Mouse (Mus musculus) splenic B cell, adult 2 months (primary cell): ENCODE measurements at regions not wholly inside any gene's neighbourhood (a gene's known extent, or its start where the extent isn't known, plus 50 kb on each side); places are given as distances from the start of the nearest gene placed in this dataset.

Source experiments
- DNase-seq: peaks from one replicate; pipeline ENCODE4 v3.0.0-alpha.2; 2011; ENCODE audit warnings: low read depth, low spot score
- H3K27me3 ChIP-seq: 2 replicates; pipeline ENCODE4 v1.6.1; 2012; ENCODE audit warnings: mild to moderate bottlenecking, low read length, moderate library complexity, mixed read lengths; ENCODE audit not compliant: control insufficient read depth, poor library complexity, insufficient read depth, severe bottlenecking
- H3K36me3 ChIP-seq: 2 replicates; pipeline ENCODE4 v1.6.1; 2012; ENCODE audit warnings: mild to moderate bottlenecking, low read length, moderate library complexity, mixed read lengths; ENCODE audit not compliant: control insufficient read depth, poor library complexity, insufficient read depth, severe bottlenecking

- H3K27me3 ChIP-seq: no peaks in the 10 kb centered on the region
- DNase-seq: no peak
- no peaks in the 10 kb centered on the region for H3K36me3 ChIP-seq
These were observed 423.3 kb downstream of the Col12a1 start for GRCm38 (mm10) chr9:79295306-79295705.

GRCm38 (mm10) chr9:79301580-79301979 lies 417.1 kb downstream of the Col12a1 start:
- H3K27me3 ChIP-seq: no peaks in the 10 kb centered on the region
- DNase-seq: no peak
- H3K36me3 ChIP-seq: no peaks in the 10 kb centered on the region

- no peaks in the 10 kb centered on the region for H3K27me3 ChIP-seq
- no peak for DNase-seq
- no peaks in the 10 kb centered on the region for H3K36me3 ChIP-seq
These were observed 408.0 kb downstream of the Col12a1 start for GRCm38 (mm10) chr9:79310591-79310990.

DNA sequence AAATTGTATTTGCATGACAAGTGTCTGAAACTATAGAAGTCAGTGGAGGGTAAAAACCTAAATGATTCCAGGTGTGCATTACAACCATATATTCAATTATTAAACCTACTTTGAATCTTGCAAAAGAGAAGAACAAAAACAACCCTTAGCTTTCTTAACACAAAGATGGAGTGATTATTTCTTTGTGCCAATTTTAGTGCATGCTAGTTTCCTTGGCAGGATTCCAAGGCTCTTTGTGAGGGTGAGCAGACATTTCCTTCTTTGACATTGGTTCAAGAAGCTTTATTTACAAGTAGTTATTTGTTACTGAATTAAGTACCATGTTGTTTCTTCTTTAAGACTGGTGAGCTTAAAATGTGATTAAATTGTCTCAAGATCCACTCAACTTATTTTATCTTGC lies 401.2 kb downstream of the Col12a1 start:
- no peak for DNase-seq
- no peaks in the 10 kb centered on the region for H3K27me3 ChIP-seq
- no peaks in the 10 kb centered on the region for H3K36me3 ChIP-seq

- Histone ChIP-seq H3K27me3 (no peaks in the 10 kb centered on the region), H3K36me3 (no peaks in the 10 kb centered on the region)
- no peak for DNase-seq
These were observed 372.1 kb downstream of the Col12a1 start for GRCm38 (mm10) chr9:79346371-79347096.

- no peak for DNase-seq
- H3K27me3 ChIP-seq: no peaks in the 10 kb centered on the region
- no peaks in the 10 kb centered on the region for H3K36me3 ChIP-seq
These were observed 326.6 kb downstream of the Col12a1 start for GRCm38 (mm10) chr9:79392020-79392419.

GRCm38 (mm10) chr9:79414989-79415388 lies 303.6 kb downstream of the Col12a1 start:
- H3K36me3 ChIP-seq: no peaks in the 10 kb centered on the region
- H3K27me3 ChIP-seq: no peaks in the 10 kb centered on the region
- no peak for DNase-seq

GRCm38 (mm10) chr9:79430417-79430816 lies 288.2 kb downstream of the Col12a1 start:
- no peak for DNase-seq
- H3K27me3 ChIP-seq: no peaks in the 10 kb centered on the region
- no peaks in the 10 kb centered on the region for H3K36me3 ChIP-seq

DNA sequence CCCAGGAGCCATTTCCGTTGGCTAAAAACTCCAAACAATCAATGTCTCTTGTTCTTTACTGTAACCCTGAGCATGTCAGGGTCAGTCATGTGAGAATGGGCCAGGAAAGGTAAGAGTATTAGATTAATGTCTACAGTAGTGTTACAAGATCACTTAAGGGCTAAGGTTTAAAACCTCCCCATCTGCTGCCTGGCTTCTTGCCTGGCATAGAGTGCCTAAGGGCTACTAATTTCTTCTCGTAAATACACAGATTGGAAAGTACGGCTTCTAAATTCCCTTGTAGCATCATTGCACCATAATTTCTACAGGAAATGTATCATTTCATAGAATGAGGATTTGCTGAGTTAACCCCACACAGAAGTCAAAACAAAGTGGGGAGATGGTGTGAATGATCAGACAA lies 281.0 kb downstream of the Col12a1 start:
- Histone ChIP-seq H3K36me3 (no peaks in the 10 kb centered on the region), H3K27me3 (no peaks in the 10 kb centered on the region)
- no peak for DNase-seq

DNA sequence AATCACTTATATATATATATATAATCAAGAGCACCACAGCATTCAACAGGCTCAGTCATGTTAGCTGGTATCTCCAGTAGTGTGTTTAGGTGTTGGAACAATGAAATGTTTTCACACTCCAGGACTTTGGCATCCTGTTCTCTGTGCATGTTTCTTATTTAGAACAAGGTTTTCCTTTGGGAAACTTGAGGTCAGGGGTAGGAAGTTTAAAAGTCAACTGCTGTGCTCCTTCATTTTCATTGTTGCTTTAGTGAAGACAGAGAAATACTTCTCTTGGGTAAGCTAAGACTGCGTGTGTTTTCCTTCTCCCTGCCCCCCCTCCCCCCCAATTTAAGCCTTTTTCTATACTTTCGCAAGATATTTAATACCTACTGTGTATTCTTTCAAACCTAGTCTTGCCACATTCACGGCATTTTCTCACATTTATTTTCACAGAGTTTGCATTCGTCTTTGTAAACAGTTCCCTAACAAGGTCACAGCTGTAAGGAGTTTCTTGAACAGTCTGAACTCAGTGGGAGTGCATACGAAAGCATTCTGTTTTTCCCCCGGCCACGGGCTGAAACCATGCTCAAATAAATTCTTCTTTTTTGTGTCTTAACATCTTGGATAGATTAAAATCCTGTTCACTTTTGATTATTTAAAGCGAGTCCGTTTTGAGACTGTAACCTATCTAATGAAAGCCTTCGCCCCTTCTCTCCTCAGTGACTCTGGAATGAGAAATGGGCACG lies 279.2 kb downstream of the Col12a1 start:
- no peaks in the 10 kb centered on the region for H3K27me3 ChIP-seq
- no peak for DNase-seq
- no peaks in the 10 kb centered on the region for H3K36me3 ChIP-seq

DNA sequence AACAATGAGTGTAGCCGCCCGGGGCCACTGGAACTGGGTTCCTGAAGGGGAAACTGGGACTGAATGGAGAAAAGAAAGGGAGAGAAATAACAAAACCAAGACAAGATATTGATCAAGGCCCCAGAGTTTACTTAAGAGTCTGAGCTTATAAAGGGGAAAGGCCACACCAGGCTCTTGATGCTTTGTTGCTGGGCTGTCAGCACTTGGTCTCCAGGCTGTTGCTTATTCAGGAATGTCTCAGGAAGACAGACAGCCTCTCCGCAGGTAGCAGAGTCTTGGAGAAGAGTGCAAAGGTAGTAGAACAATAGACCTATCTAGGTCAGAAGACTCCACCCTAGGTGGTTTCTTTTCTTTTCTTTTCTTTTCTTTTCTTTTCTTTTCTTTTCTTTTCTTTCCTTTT lies 263.4 kb downstream of the Col12a1 start:
- Histone ChIP-seq H3K36me3 (no peaks in the 10 kb centered on the region), H3K27me3 (no peaks in the 10 kb centered on the region)
- DNase-seq: no peak

GRCm38 (mm10) chr9:79479118-79479517 lies 239.5 kb downstream of the Col12a1 start:
- H3K36me3 ChIP-seq: no peaks in the 10 kb centered on the region
- H3K27me3 ChIP-seq: no peaks in the 10 kb centered on the region
- no peak for DNase-seq

- Histone ChIP-seq H3K36me3 (no peaks in the 10 kb centered on the region), H3K27me3 (no peaks in the 10 kb centered on the region)
- DNase-seq: no peak
These were observed 218.4 kb downstream of the Col12a1 start for GRCm38 (mm10) chr9:79500253-79500652.

- no peak for DNase-seq
- Histone ChIP-seq H3K27me3 (no peaks in the 10 kb centered on the region), H3K36me3 (no peaks in the 10 kb centered on the region)
These were observed 216.6 kb downstream of the Col12a1 start for GRCm38 (mm10) chr9:79502034-79502433.

DNA sequence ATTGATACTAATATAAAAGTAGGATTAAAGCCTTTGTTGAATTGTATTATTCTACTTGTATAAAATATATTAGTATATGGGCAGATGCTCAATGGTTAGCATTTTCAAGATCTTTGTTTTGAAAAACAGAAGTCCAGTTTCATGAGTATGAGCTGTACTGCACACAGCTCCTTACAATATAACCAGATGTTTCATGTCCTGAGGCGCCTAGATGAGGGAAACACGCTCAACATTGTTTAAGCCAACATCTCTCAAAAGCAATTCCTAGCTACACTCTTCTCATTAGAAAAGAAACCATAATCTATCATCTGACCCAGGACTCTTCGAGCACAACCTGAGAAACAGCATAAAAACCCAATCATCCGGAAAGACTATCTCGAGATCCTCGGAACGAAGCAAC lies 202.2 kb downstream of the Col12a1 start:
- H3K36me3 ChIP-seq: no peaks in the 10 kb centered on the region
- no peak for DNase-seq

More for the DNA sequence above, 202.2 kb downstream of the Col12a1 start:
- no peaks in the 10 kb centered on the region for H3K27me3 ChIP-seq
